Mouse (Mus musculus) left cerebral cortex, postnatal 14 days (tissue): ENCODE measurements around the gene F830045P16Rik. TPM values are rescaled to one million over a fixed set of nuclear protein-coding genes. Genes with fewer than 3 reads are reported as not detected.

Source experiments
- DNase-seq, 2 experiments: peaks; one replicate each; pipeline ENCODE4 v3.0.0; 2021 to 2022; ENCODE audit warnings: low spot score in 2 of 2, mixed read lengths in 1 of 2
- intact Hi-C: fragments of 180-260 bp; cut with DNase I; formaldehyde crosslinking; loops from one replicate; pipeline ENCODE4 v1.15.1; 2025
- long read RNA-seq, 2 experiments: library from polyadenylated mRNA; stranded (forward); transcript quantifications; one replicate each; pipeline ENCODE4 v2.0.0; 2021
- total RNA-seq, 2 experiments: library from RNA; stranded (reverse); gene quantifications; 2 replicates each; pipeline ENCODE4 v1.2.3; 2021

F830045P16Rik gene
- under 1 TPM in 1 of 2 experiments, not detected in 1; 0.34 TPM for total RNA-seq
- long read RNA-seq, experiment 1 = 0 reads
- long read RNA-seq, experiment 2 = 0 reads

- intact Hi-C loops = no loop called here
Observed at GRCm38 (mm10) chr2:129536377-129536776, at the start of gene F830045P16Rik. Gene F830045P16Rik, minus strand, starts transcription at chr2:129536602.

GRCm38 (mm10) chr2:129585904-129586514 is 49.6 kb upstream of the F830045P16Rik start:
- intact Hi-C loops = no loop called here
- DNase-seq = peak in 1 of 2 experiments; percentile 47

More at GRCm38 (mm10) chr2:129536377-129536776, at the start of gene F830045P16Rik:
- DNase-seq = no peak

- DNase-seq = no peak
- intact Hi-C loops = no loop called here
Observed at GRCm38 (mm10) chr2:129584905-129585304, 48.5 kb upstream of the F830045P16Rik start.

GRCm38 (mm10) chr2:129582261-129582660 is 45.9 kb upstream of the F830045P16Rik start:
- no peak for DNase-seq
- intact Hi-C loops = no loop called here

- intact Hi-C loops = no loop called here
- DNase-seq = no peak
Observed at GRCm38 (mm10) chr2:129581826-129582225, 45.4 kb upstream of the F830045P16Rik start.

- peak; percentile 69 to 74 for DNase-seq
- intact Hi-C loops = no loop called here
Observed at GRCm38 (mm10) chr2:129580656-129581055, 44.3 kb upstream of the F830045P16Rik start.

- intact Hi-C loops = no loop called here
- DNase-seq = peak; percentile 45 to 55
Observed at GRCm38 (mm10) chr2:129576611-129577447, 40.4 kb upstream of the F830045P16Rik start.

- intact Hi-C loops = loop anchor here (2.0 kb wide), 1 partner anchor 18 kb away; the partner anchor contains the start of gene Sirpa
- DNase-seq = no peak
Observed at GRCm38 (mm10) chr2:129575113-129575512, 38.7 kb upstream of the F830045P16Rik start.

- peak; percentile 76 to 80 for DNase-seq
- intact Hi-C loops = loop anchor here (2.0 kb wide), 1 partner anchor 18 kb away; the partner anchor contains the start of gene Sirpa
Observed at GRCm38 (mm10) chr2:129574395-129575046, 38.1 kb upstream of the F830045P16Rik start.

- intact Hi-C loops = loop anchor here (2.0 kb wide), 1 partner anchor 19 kb away; the partner anchor contains the start of gene Sirpa
Observed at GRCm38 (mm10) chr2:129573701-129574273, 37.4 kb upstream of the F830045P16Rik start.

GRCm38 (mm10) chr2:129569556-129569955 is 33.2 kb upstream of the F830045P16Rik start:
- DNase-seq = peak in 1 of 2 experiments; percentile 50

More at GRCm38 (mm10) chr2:129573701-129574273, 37.4 kb upstream of the F830045P16Rik start:
- no peak for DNase-seq

GRCm38 (mm10) chr2:129569120-129569519 is 32.7 kb upstream of the F830045P16Rik start:
- intact Hi-C loops = no loop called here
- no peak for DNase-seq

More at GRCm38 (mm10) chr2:129569556-129569955, 33.2 kb upstream of the F830045P16Rik start:
- intact Hi-C loops = no loop called here

GRCm38 (mm10) chr2:129563944-129564709 is 27.7 kb upstream of the F830045P16Rik start:
- DNase-seq = peak; percentile 34 to 72
- intact Hi-C loops = no loop called here

- DNase-seq = peak; percentile 58 to 85
- intact Hi-C loops = no loop called here
Observed at GRCm38 (mm10) chr2:129561796-129562195, 25.4 kb upstream of the F830045P16Rik start.

GRCm38 (mm10) chr2:129558875-129559219 is 22.4 kb upstream of the F830045P16Rik start:
- DNase-seq = no peak
- intact Hi-C loops = no loop called here

GRCm38 (mm10) chr2:129558008-129558874 is 21.8 kb upstream of the F830045P16Rik start:
- peak in 1 of 2 experiments; percentile 63 for DNase-seq
- intact Hi-C loops = no loop called here

GRCm38 (mm10) chr2:129556081-129556480 is 19.7 kb upstream of the F830045P16Rik start:
- DNase-seq = no peak
- intact Hi-C loops = no loop called here

- intact Hi-C loops = no loop called here
- DNase-seq = no peak
Observed at GRCm38 (mm10) chr2:129550781-129551180, 14.4 kb upstream of the F830045P16Rik start.
